13 mouse cellular contexts compared by ENCODE assay signal in the genomic region with DNA sequence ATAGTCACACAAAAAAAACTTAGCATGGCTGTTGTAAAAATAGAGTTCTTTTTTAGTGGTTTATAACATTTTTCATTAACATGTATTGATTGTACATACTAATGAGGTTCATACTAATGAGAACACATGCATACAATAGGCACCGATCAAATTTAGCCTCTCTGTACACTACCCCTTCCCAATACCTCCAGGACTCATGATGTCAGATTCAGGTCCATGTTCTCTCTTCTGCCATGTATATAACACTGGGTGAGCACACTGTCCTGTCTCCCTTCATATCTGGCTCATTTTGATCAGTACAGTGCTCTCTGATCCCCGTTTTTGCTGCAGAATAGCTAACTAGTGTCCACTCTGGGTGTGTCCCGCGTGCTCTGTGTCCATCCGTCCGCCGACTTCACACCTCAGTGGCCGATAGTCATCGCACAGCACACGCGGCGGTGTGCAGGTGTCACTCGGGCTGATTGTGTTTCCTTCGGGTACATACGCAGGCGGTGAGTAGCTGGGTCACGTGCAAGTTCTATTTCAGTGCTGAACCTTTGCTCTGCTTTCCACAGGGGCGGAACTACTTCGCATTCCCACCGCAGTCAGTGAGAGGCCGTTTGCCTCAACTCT.
DNase-seq lines count a peak whose midpoint lies in the region; ATAC-seq lines count a peak whose summit lies in the region.
"Had no signal": no experiment of that assay in that cellular context is flagged by ENCODE, and none has a peak within 500 bp of the region (broad histone marks: within the 10 kb centered on the region; RNA-seq: fewer than 3 reads in every experiment).

No protein-coding gene starts in this region.

- no peaks in the 10 kb centered on the region for H3K9me3 ChIP-seq in intestine, embryonic 15.5 days
- H3K9me3 ChIP-seq: liver, embryonic 12.5 days; neural tube, embryonic 12.5 days had no signal

- DNase-seq in heart, adult 11 months = peak; percentile 94
- no peak for DNase-seq in heart, postnatal 25 days (ENCODE audit: low spot score)
- peak; percentile 51 for DNase-seq in urinary bladder, postnatal 14 days (ENCODE audit: low spot score)
- DNase-seq in urinary bladder, postnatal 10 days (ENCODE audit: low spot score) = no peak
- DNase-seq in left cerebral cortex, postnatal 25 days (ENCODE audit: low spot score in 2 of 2) = no peak
- no peak for DNase-seq in layer of hippocampus, postnatal 10 days (ENCODE audit: low spot score in 2 of 2)
- no peak for DNase-seq in cerebellum, adult 9-10 months
- DNase-seq: adrenal gland, adult 8-10 months; cerebellum, adult 11 months; lung, postnatal 4 days had no signal

- no peak overlapping the region for H3K4me2 ChIP-seq in intestine, embryonic 15.5 days (replicated peaks)
- H3K4me2 ChIP-seq: liver, embryonic 12.5 days; neural tube, embryonic 12.5 days had no signal

- no peaks in the 10 kb centered on the region for H3K36me3 ChIP-seq in intestine, embryonic 15.5 days
- H3K36me3 ChIP-seq: liver, embryonic 12.5 days; neural tube, embryonic 12.5 days had no signal

- intact Hi-C loops in heart, postnatal 25 days (cut with DNase I) = no loop called here
- intact Hi-C loops in left cerebral cortex, postnatal 25 days (cut with DNase I) = no loop called here

- no peak overlapping the region for H3K27ac ChIP-seq in intestine, embryonic 15.5 days
- H3K27ac ChIP-seq: liver, embryonic 12.5 days; neural tube, embryonic 12.5 days had no signal

- H3K27me3 ChIP-seq in intestine, embryonic 15.5 days (replicated peaks) = no peaks in the 10 kb centered on the region
- H3K27me3 ChIP-seq: liver, embryonic 12.5 days; neural tube, embryonic 12.5 days had no signal

- 82% methylated on average over 21 of the region's 21 CpGs for WGBS in intestine, embryonic 15.5 days

- peak; percentile 50; the same call in 1 of the 2 replicates for ATAC-seq in intestine, embryonic 15.5 days
- ATAC-seq: liver, embryonic 12.5 days had no signal

- H3K4me1 ChIP-seq in intestine, embryonic 15.5 days (replicated peaks) = 0 out of 2 replicates have a peak, but pooled peaks cover 3% of the 10 kb centered on the region
- H3K4me1 ChIP-seq: liver, embryonic 12.5 days had no signal

- H3K9ac ChIP-seq in intestine, embryonic 15.5 days = no peak overlapping the region
- H3K9ac ChIP-seq: liver, embryonic 12.5 days had no signal

- H3K4me3 ChIP-seq in intestine, embryonic 15.5 days (replicated peaks) = no peak overlapping the region
- H3K4me3 ChIP-seq: liver, embryonic 12.5 days; neural tube, embryonic 12.5 days had no signal

Comparison
In these comparisons a context has a peak if more than half of its experiments do, and no peak if none do; other contexts are left out.
1. DNase-seq: peak in heart, adult 11 months (single experiment) and urinary bladder, postnatal 14 days (single experiment); none in heart, postnatal 25 days (single experiment), urinary bladder, postnatal 10 days (single experiment), left cerebral cortex, postnatal 25 days (0 of 2), layer of hippocampus, postnatal 10 days (0 of 2) and cerebellum, adult 9-10 months (single experiment).